ENCODE assay signal across 18 mouse cellular contexts in genomic region chr7:29350489-29350888, GRCm38 (mm10). TPM values are rescaled to one million over a fixed set of nuclear protein-coding genes. Genes with fewer than 3 reads are reported as not detected.
DNase-seq lines count a peak whose midpoint lies in the region; ATAC-seq and TF ChIP-seq lines count a peak whose summit lies in the region.
"Had no signal": no experiment of that assay in that cellular context is flagged by ENCODE, and none has a peak within 500 bp of the region (broad histone marks: within the 10 kb centered on the region; RNA-seq: fewer than 3 reads in every experiment).

No protein-coding gene starts in this region.

- no peak overlapping the region for H3K27ac ChIP-seq in lung, postnatal 0 days (ENCODE audit: low read length)
- no peak overlapping the region for H3K27ac ChIP-seq in intestine, embryonic 14.5 days (ENCODE audit: low read depth)
- H3K27ac ChIP-seq in stomach, embryonic 16.5 days (ENCODE audit: low read length), result no peak overlapping the region
- no peak overlapping the region for H3K27ac ChIP-seq in forebrain, embryonic 12.5 days
- H3K27ac ChIP-seq: hindbrain, embryonic 10.5 days; macrophage; midbrain, embryonic 13.5 days had no signal

- no peak overlapping the region for H3K9ac ChIP-seq in lung, postnatal 0 days (replicated peaks; ENCODE audit: low read depth)
- no peak overlapping the region for H3K9ac ChIP-seq in intestine, embryonic 14.5 days (ENCODE audit: low read length)
- H3K9ac ChIP-seq in stomach, embryonic 16.5 days (ENCODE audit: low read length), result no peak overlapping the region
- H3K9ac ChIP-seq in forebrain, embryonic 12.5 days, result no peak overlapping the region
- H3K9ac ChIP-seq: lung, embryonic 14.5 days; midbrain, embryonic 13.5 days had no signal

- no peaks in the 10 kb centered on the region for H3K4me1 ChIP-seq in lung, postnatal 0 days (ENCODE audit: insufficient read depth, low read depth, low read length)
- H3K4me1 ChIP-seq in intestine, embryonic 14.5 days (replicated peaks; ENCODE audit: control insufficient read depth, insufficient read depth, low read length), result no peaks in the 10 kb centered on the region
- no peaks in the 10 kb centered on the region for H3K4me1 ChIP-seq in stomach, embryonic 16.5 days (ENCODE audit: control insufficient read depth, insufficient read depth, low read length)
- H3K4me1 ChIP-seq in forebrain, embryonic 12.5 days, result peaks cover 13% of the 10 kb centered on the region; the same call in 1 of the 2 replicates

- H3K4me2 ChIP-seq in lung, postnatal 0 days (replicated peaks; ENCODE audit: low read depth, low read length), result no peak overlapping the region
- H3K4me2 ChIP-seq in intestine, embryonic 14.5 days (ENCODE audit: low read length), result no peak overlapping the region
- no peak overlapping the region for H3K4me2 ChIP-seq in stomach, embryonic 16.5 days (ENCODE audit: low read depth, low read length)
- no peak overlapping the region for H3K4me2 ChIP-seq in forebrain, embryonic 12.5 days
- H3K4me2 ChIP-seq: lung, embryonic 14.5 days; midbrain, embryonic 13.5 days had no signal

- WGBS in lung, postnatal 0 days, result 83% methylated on average over 10 of the region's 10 CpGs
- 84% methylated on average over 10 of the region's 10 CpGs for WGBS in intestine, embryonic 14.5 days
- WGBS in stomach, embryonic 16.5 days, result 75% methylated on average over 10 of the region's 10 CpGs
- WGBS in forebrain, embryonic 12.5 days, result 91% methylated on average over 10 of the region's 10 CpGs

- no peaks in the 10 kb centered on the region for H3K27me3 ChIP-seq in lung, postnatal 0 days (replicated peaks; ENCODE audit: insufficient read depth, low read length)
- H3K27me3 ChIP-seq in intestine, embryonic 14.5 days (replicated peaks; ENCODE audit: control insufficient read depth, insufficient read depth, low read length), result no peaks in the 10 kb centered on the region
- H3K27me3 ChIP-seq in stomach, embryonic 16.5 days (ENCODE audit: control insufficient read depth, insufficient read depth, low read length), result no peaks in the 10 kb centered on the region
- no peaks in the 10 kb centered on the region for H3K27me3 ChIP-seq in forebrain, embryonic 12.5 days
- H3K27me3 ChIP-seq: midbrain, embryonic 13.5 days had no signal

- no peak overlapping the region for H3K4me3 ChIP-seq in lung, postnatal 0 days (ENCODE audit: low read depth, low read length)
- no peak overlapping the region for H3K4me3 ChIP-seq in intestine, embryonic 14.5 days (ENCODE audit: low read depth, low read length)
- no peak overlapping the region for H3K4me3 ChIP-seq in stomach, embryonic 16.5 days (replicated peaks; ENCODE audit: low read length)
- no peak overlapping the region for H3K4me3 ChIP-seq in forebrain, embryonic 12.5 days (replicated peaks)
- H3K4me3 ChIP-seq: hindbrain, embryonic 10.5 days; midbrain, embryonic 13.5 days; myocyte had no signal

- no peak for TF ChIP-seq CTCF in lung, postnatal 0 days (IDR thresholded peaks at IDR 0.05)

- no peaks in the 10 kb centered on the region for H3K9me3 ChIP-seq in lung, postnatal 0 days (ENCODE audit: low read length)
- no peaks in the 10 kb centered on the region for H3K9me3 ChIP-seq in intestine, embryonic 14.5 days (ENCODE audit: control insufficient read depth, low read length)
- H3K9me3 ChIP-seq in stomach, embryonic 16.5 days (replicated peaks; ENCODE audit: control insufficient read depth, low read length), result no peaks in the 10 kb centered on the region
- no peaks in the 10 kb centered on the region for H3K9me3 ChIP-seq in forebrain, embryonic 12.5 days
- H3K9me3 ChIP-seq: hindbrain, embryonic 10.5 days; midbrain, embryonic 13.5 days had no signal

- H3K36me3 ChIP-seq in lung, postnatal 0 days (ENCODE audit: insufficient read depth, low read length), result peaks cover 12% of the 10 kb centered on the region; the same call in 1 of the 2 replicates
- H3K36me3 ChIP-seq in intestine, embryonic 14.5 days (ENCODE audit: control insufficient read depth, insufficient read depth, low read length), result peaks cover 64% of the 10 kb centered on the region
- peaks cover 19% of the 10 kb centered on the region for H3K36me3 ChIP-seq in stomach, embryonic 16.5 days (ENCODE audit: control insufficient read depth, insufficient read depth, low read length)
- peaks cover 31% of the 10 kb centered on the region; the same call in 1 of the 2 replicates for H3K36me3 ChIP-seq in forebrain, embryonic 12.5 days (replicated peaks)

- TF ChIP-seq EP300 in lung, postnatal 0 days (IDR thresholded peaks at IDR 0.05), result no peak

- DNase-seq in adrenal gland, adult 2 months, result peak; percentile 38
- DNase-seq in adrenal gland, adult 18-20 months (ENCODE audit: low spot score in 2 of 2), result no peak
- DNase-seq in lung, postnatal 0 days (ENCODE audit: low spot score), result no peak
- no peak for DNase-seq in lung, adult 18-20 months
- no peak for DNase-seq in intestine, embryonic 14.5 days (ENCODE audit: low spot score)
- DNase-seq: cerebellum, adult 8-10 months; lung, embryonic 14.5 days; right cerebral cortex, postnatal 4 days; thymus, adult 18-20 months had no signal

- peak; percentile 37; the same call in 1 of the 2 replicates for ATAC-seq in lung, postnatal 0 days
- 0 out of 2 replicates have a peak, but pooled peaks have one; percentile 58 for ATAC-seq in intestine, embryonic 14.5 days (replicated peaks; ENCODE audit: low FRiP score, low TSS enrichment, low read depth)
- ATAC-seq in stomach, embryonic 16.5 days (ENCODE audit: insufficient read depth, low FRiP score), result peak; percentile 51; the same call in 1 of the 2 replicates
- no peak for ATAC-seq in forebrain, embryonic 12.5 days (ENCODE audit: low FRiP score)
- no peak for ATAC-seq in frontal cortex, adult (ENCODE audit: low TSS enrichment)
- ATAC-seq: midbrain, embryonic 13.5 days had no signal

RNA-seq across cellular contexts. Expression of gene Dpf1, which starts 46.7 kb away (rescaled TPM):
- total RNA-seq in adrenal gland, adult 2 months (2021), result 1 to 10 TPM; 1.5 to 3.3 TPM
- 2.9 and 3.1 TPM in 2 replicates for polyA plus RNA-seq in adrenal gland, adult 2 months (2012; rRNA removed)
- total RNA-seq in adrenal gland, adult 18-20 months (2021), result 1 to 10 TPM; 1.8 to 4.5 TPM
- 2.0 and 2.5 TPM in 2 replicates for polyA plus RNA-seq in lung, postnatal 0 days (2015; fragmentation: Nextera tagmentation; extraction: Ambion mirVana)
- polyA plus RNA-seq in intestine, embryonic 14.5 days (2014; fragmentation: Nextera tagmentation; extraction: Ambion mirVana), result 7.4 and 8.8 TPM in 2 replicates
- 5.3 and 5.9 TPM in 2 replicates for polyA plus RNA-seq in stomach, embryonic 16.5 days (2015; fragmentation: Nextera tagmentation; extraction: Ambion mirVana)
- 118 and 147 TPM in 2 replicates for polyA plus RNA-seq in forebrain, embryonic 12.5 days (2016; fragmentation: Nextera tagmentation; extraction: Ambion mirVana)
- total RNA-seq: granulocyte monocyte progenitor cell, adult 5-6 weeks; neutrophil, adult 5-6 weeks had no signal

Comparison
In these comparisons a context has a peak if more than half of its experiments do, and no peak if none do; other contexts are left out.
1. ATAC-seq: peak in lung, postnatal 0 days (single experiment), intestine, embryonic 14.5 days (single experiment) and stomach, embryonic 16.5 days (single experiment); none in forebrain, embryonic 12.5 days (single experiment) and frontal cortex, adult (single experiment).
2. RNA of gene Dpf1, which starts 46.7 kb away (polyA plus RNA-seq): 118 to 147 TPM in forebrain, embryonic 12.5 days; 7.4 to 8.8 TPM in intestine, embryonic 14.5 days, 5.3 to 5.9 TPM in stomach, embryonic 16.5 days, 2.9 to 3.1 TPM in adrenal gland, adult 2 months and 2.0 to 2.5 TPM in lung, postnatal 0 days; every median in the first group is over 10 times any median in the second.